Mouse (Mus musculus) lung, adult 2 months (tissue): ENCODE measurements around the gene Esd. TPM values are rescaled to one million over a fixed set of nuclear protein-coding genes. Genes with fewer than 3 reads are reported as not detected.

ENCODE experiments used
- DNase-seq: peaks from one replicate; pipeline ENCODE4 v3.0.0; 2022
- H3K4me1 ChIP-seq: fragments of 200-500 bp; 2 replicates; pipeline ENCODE4 v1.6.1; 2011; ENCODE audit warnings: low read length; ENCODE audit not compliant: control insufficient read depth, insufficient read depth
- H3K4me3 ChIP-seq: fragments of 200-500 bp; replicated peaks from 2 replicates; pipeline ENCODE3; 2011; ENCODE audit warnings: low read depth, mild to moderate bottlenecking, control low read depth, low read length; ENCODE audit errors: extremely low read depth
- CTCF ChIP-seq: fragments of 200-500 bp; IDR thresholded peaks from 2 replicates; pipeline ENCODE4 v1.5.1; 2011; ENCODE audit warnings: mild to moderate bottlenecking, low read length, control low read depth; ENCODE audit not compliant: insufficient read depth
- POLR2A ChIP-seq: fragments of 200-500 bp; IDR thresholded peaks from 2 replicates; pipeline ENCODE4 v1.6.1; 2011; ENCODE audit warnings: low read depth, mild to moderate bottlenecking, control low read depth, low read length, borderline replicate concordance; ENCODE audit errors: extremely low read depth
- WGBS: fragments of 180-500 bp; shearing (Covaris S2); methylation state at CpG from one replicate; pipeline ENCODE4 v1.1.7; 2018; 5-methylcytosine and 5-hydroxymethylcytosine counted together
- polyA plus RNA-seq: library from polyadenylated mRNA; depleted of rRNA; stranded (reverse); fragments of >200 nt; gene quantifications from 2 replicates; pipeline ENCODE4 v1.2.3, GENCODE M21; 2012; rRNA removed

The Esd gene
- polyA plus RNA-seq, 1 experiment, result 49.7 TPM

- Histone ChIP-seq H3K4me3 (no peak overlapping the region), H3K4me1 (no peaks in the 10 kb centered on the region)
- 61% methylated on average over 8 of the region's 8 CpGs for WGBS
- no peak for DNase-seq
- TF ChIP-seq CTCF (peak; percentile 49), POLR2A (no peak)
Observed at GRCm38 (mm10) chr14:74788766-74789165, 56.7 kb downstream of the Esd start.

DNA sequence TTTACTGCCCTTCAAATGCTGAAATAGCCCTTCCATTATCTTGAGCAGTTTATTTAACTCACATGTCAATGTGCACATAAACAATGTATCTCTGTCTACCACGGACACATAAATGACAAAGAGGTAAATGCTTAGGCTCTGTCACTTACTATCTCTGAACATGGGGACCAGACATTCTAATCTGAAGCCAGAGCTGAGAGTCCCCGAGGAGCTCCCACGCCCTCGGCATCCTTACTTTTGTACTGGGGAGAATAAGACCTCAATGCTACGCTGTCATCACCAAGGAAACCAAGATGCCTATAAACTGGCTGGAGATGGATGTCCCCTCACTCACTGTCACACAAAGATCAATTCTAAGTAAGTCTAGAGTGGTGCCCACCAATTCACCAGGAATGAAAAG lies 58.4 kb downstream of the Esd start:
- WGBS, result 69% methylated on average over 5 of the region's 5 CpGs
- no peak for DNase-seq
- TF ChIP-seq CTCF (no peak), POLR2A (no peak)
- H3K4me1 ChIP-seq, result no peaks in the 10 kb centered on the region
- no peak overlapping the region for H3K4me3 ChIP-seq

- WGBS, result 70% methylated on average over 6 of the region's 6 CpGs
Observed at GRCm38 (mm10) chr14:74792793-74793192, 60.7 kb downstream of the Esd start.

DNA sequence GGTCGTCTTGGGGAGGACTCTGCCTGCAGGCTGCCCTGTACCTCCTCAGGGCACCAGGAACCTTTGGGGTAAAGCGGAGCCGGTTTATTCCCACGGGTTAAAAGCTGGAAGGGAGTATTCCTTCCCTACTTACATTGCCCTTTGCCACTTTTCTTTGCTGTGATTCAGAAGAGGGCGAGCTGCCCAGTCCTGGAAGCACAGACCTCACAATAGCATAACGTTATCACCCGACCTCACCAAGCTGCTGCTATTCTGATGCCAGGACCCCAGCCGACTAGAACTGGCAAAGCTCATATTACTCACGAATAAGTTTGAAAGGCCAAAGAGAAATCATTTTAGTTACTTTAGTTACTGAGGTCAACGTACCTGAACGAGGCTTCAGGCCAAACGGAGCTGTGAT lies 62.8 kb downstream of the Esd start:
- no peak for TF ChIP-seq POLR2A
- WGBS, result 61% methylated on average over 12 of the region's 12 CpGs
- no peak for DNase-seq
- Histone ChIP-seq H3K4me3 (no peak overlapping the region), H3K4me1 (no peaks in the 10 kb centered on the region)

More at GRCm38 (mm10) chr14:74792793-74793192, 60.7 kb downstream of the Esd start:
- no peak overlapping the region for H3K4me3 ChIP-seq
- TF ChIP-seq POLR2A (no peak), CTCF (no peak)
- H3K4me1 ChIP-seq, result no peaks in the 10 kb centered on the region
- DNase-seq, result no peak

GRCm38 (mm10) chr14:74797386-74798062 lies 65.4 kb downstream of the Esd start:
- 69% methylated on average over 10 of the region's 10 CpGs for WGBS
- no peak for DNase-seq
- no peak overlapping the region for H3K4me3 ChIP-seq
- H3K4me1 ChIP-seq, result no peaks in the 10 kb centered on the region
- no peak for TF ChIP-seq CTCF
- TF ChIP-seq POLR2A, result no peak

DNA sequence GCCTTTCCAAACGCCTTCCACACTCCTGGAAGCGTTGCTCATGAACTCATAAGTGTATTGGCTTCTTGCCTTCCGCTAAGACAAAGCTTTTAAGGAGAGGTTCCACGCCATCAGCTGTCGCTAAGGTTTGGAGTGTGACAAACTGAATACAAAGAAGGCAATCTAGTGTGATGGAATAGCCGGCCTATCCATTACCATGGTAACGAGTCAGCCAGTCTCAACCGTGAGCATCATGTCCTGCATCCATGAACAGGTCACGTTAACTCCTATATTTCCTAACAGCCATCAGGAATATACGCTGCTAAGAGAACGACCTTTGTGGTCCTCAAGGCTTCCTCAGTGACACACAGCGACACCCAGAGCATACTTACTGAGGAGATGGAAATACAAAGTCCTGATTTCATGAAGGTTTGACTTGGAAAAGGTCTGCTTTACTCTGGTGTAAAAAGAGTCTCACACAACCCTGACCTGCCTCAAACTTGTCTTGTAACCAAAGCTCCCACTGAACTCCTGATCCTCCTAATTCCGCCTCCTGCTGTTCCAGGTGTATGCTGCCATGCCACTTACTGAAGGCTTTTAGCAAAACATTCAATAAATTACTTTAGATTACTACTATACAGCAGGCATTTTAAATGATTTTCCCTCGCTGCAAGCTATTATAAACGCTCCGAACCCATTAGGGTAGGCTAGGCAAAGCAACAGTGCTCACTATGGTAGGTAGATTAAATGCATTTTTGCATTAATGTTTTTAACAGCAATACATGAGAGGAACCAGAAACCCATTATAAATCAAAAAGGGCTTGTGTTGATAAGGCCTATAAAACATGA lies 66.2 kb downstream of the Esd start:
- no peak overlapping the region for H3K4me3 ChIP-seq
- TF ChIP-seq CTCF (no peak), POLR2A (no peak)
- H3K4me1 ChIP-seq, result no peaks in the 10 kb centered on the region
- WGBS, result 93% methylated on average over 16 of the region's 16 CpGs
- DNase-seq, result no peak

Other genes with a start within 250 kb of the Esd start
- gene Htr2a, start 91.5 kb upstream of the Esd start, polyA plus RNA-seq, result 0.31 TPM in 2 replicates
- gene Lrch1, start 215.6 kb downstream of the Esd start, polyA plus RNA-seq, result 21.9 and 22.6 TPM in 2 replicates